Comparison of ENCODE assay signal across 11 mouse cellular contexts in genomic region chr6:49247246-49247645, GRCm38 (mm10). TPM values are rescaled to one million over a fixed set of nuclear protein-coding genes. Genes with fewer than 3 reads are reported as not detected.
DNase-seq lines count a peak whose midpoint lies in the region; ATAC-seq and TF ChIP-seq lines count a peak whose summit lies in the region.
"Had no signal": no experiment of that assay in that cellular context is flagged by ENCODE, and none has a peak within 500 bp of the region (broad histone marks: within the 10 kb centered on the region; RNA-seq: fewer than 3 reads in every experiment).

No protein-coding gene starts in this region.

- H3K4me1 ChIP-seq in forebrain, embryonic 14.5 days (ENCODE audit: control insufficient read depth, insufficient read depth, low read length) = no peaks in the 10 kb centered on the region
- H3K4me1 ChIP-seq in forebrain, embryonic 11.5 days (replicated peaks; ENCODE audit: control insufficient read depth, insufficient read depth, low read length) = no peaks in the 10 kb centered on the region
- no peaks in the 10 kb centered on the region for H3K4me1 ChIP-seq in lung, postnatal 0 days (ENCODE audit: insufficient read depth, low read depth, low read length)
- H3K4me1 ChIP-seq in embryonic facial prominence, embryonic 14.5 days (ENCODE audit: control insufficient read depth, insufficient read depth, low read length) = no peaks in the 10 kb centered on the region
- H3K4me1 ChIP-seq: limb, embryonic 15.5 days had no signal

- no peak overlapping the region for H3K27ac ChIP-seq in forebrain, embryonic 14.5 days (ENCODE audit: low read depth, low read length)
- H3K27ac ChIP-seq in forebrain, embryonic 11.5 days (ENCODE audit: low read depth, low read length) = no peak overlapping the region
- H3K27ac ChIP-seq in lung, postnatal 0 days (ENCODE audit: low read length) = no peak overlapping the region
- H3K27ac ChIP-seq in embryonic facial prominence, embryonic 14.5 days (replicated peaks; ENCODE audit: low read depth, low read length) = no peak overlapping the region
- H3K27ac ChIP-seq: limb, embryonic 15.5 days had no signal

- no peak overlapping the region for H3K4me2 ChIP-seq in forebrain, embryonic 14.5 days (ENCODE audit: low read length)
- H3K4me2 ChIP-seq in forebrain, embryonic 11.5 days (ENCODE audit: low read depth, low read length, severe bottlenecking) = no peak overlapping the region
- no peak overlapping the region for H3K4me2 ChIP-seq in lung, postnatal 0 days (replicated peaks; ENCODE audit: low read depth, low read length)
- H3K4me2 ChIP-seq in embryonic facial prominence, embryonic 14.5 days (ENCODE audit: low read depth, low read length) = no peak overlapping the region
- H3K4me2 ChIP-seq: limb, embryonic 15.5 days had no signal

- no peak overlapping the region for H3K4me3 ChIP-seq in forebrain, embryonic 14.5 days (ENCODE audit: low read depth, low read length)
- no peak overlapping the region for H3K4me3 ChIP-seq in forebrain, embryonic 11.5 days (ENCODE audit: low read depth, low read length)
- no peak overlapping the region for H3K4me3 ChIP-seq in lung, postnatal 0 days (ENCODE audit: low read depth, low read length)
- H3K4me3 ChIP-seq in embryonic facial prominence, embryonic 14.5 days (ENCODE audit: low read depth, low read length) = no peak overlapping the region
- H3K4me3 ChIP-seq: limb, embryonic 15.5 days had no signal

- WGBS in forebrain, embryonic 14.5 days = 47% methylated on average over 2 of the region's 2 CpGs
- 63% methylated on average over 2 of the region's 2 CpGs for whole genome bisulfite sequencing in forebrain, embryonic 11.5 days
- WGBS in lung, postnatal 0 days = 56% methylated on average over 2 of the region's 2 CpGs
- 58% methylated on average over 2 of the region's 2 CpGs for WGBS in embryonic facial prominence, embryonic 14.5 days

- H3K36me3 ChIP-seq in forebrain, embryonic 14.5 days (ENCODE audit: control insufficient read depth, insufficient read depth, low read length) = peaks cover 74% of the 10 kb centered on the region
- H3K36me3 ChIP-seq in forebrain, embryonic 11.5 days (ENCODE audit: control insufficient read depth, insufficient read depth, low read length) = peaks cover 22% of the 10 kb centered on the region
- peaks cover 56% of the 10 kb centered on the region for H3K36me3 ChIP-seq in lung, postnatal 0 days (ENCODE audit: insufficient read depth, low read length)
- peaks cover 84% of the 10 kb centered on the region for H3K36me3 ChIP-seq in embryonic facial prominence, embryonic 14.5 days (ENCODE audit: control insufficient read depth, insufficient read depth, low read length)

- no peaks in the 10 kb centered on the region for H3K27me3 ChIP-seq in forebrain, embryonic 14.5 days (replicated peaks; ENCODE audit: control insufficient read depth, insufficient read depth, low read length)
- no peaks in the 10 kb centered on the region for H3K27me3 ChIP-seq in forebrain, embryonic 11.5 days (ENCODE audit: control insufficient read depth, insufficient read depth, low read length)
- no peaks in the 10 kb centered on the region for H3K27me3 ChIP-seq in lung, postnatal 0 days (replicated peaks; ENCODE audit: insufficient read depth, low read length)
- no peaks in the 10 kb centered on the region for H3K27me3 ChIP-seq in embryonic facial prominence, embryonic 14.5 days (replicated peaks; ENCODE audit: control insufficient read depth, insufficient read depth, low read length)
- H3K27me3 ChIP-seq: limb, embryonic 15.5 days had no signal

- no peaks in the 10 kb centered on the region for H3K9me3 ChIP-seq in forebrain, embryonic 14.5 days (replicated peaks; ENCODE audit: control insufficient read depth, low read length)
- no peaks in the 10 kb centered on the region for H3K9me3 ChIP-seq in forebrain, embryonic 11.5 days (ENCODE audit: control insufficient read depth, low read length)
- H3K9me3 ChIP-seq in lung, postnatal 0 days (ENCODE audit: low read length) = no peaks in the 10 kb centered on the region
- no peaks in the 10 kb centered on the region for H3K9me3 ChIP-seq in embryonic facial prominence, embryonic 14.5 days (ENCODE audit: control insufficient read depth, low read length)
- H3K9me3 ChIP-seq: limb, embryonic 15.5 days had no signal

- TF ChIP-seq EP300 in lung, postnatal 0 days (IDR thresholded peaks at IDR 0.05) = no peak

- peak; percentile 77 for TF ChIP-seq CTCF in lung, postnatal 0 days (IDR thresholded peaks at IDR 0.05)

- ATAC-seq in forebrain, embryonic 14.5 days = peak; percentile 58; the same call in 1 of the 2 replicates
- ATAC-seq in forebrain, embryonic 11.5 days (replicated peaks; ENCODE audit: low FRiP score) = no peak
- ATAC-seq in lung, postnatal 0 days = no peak
- ATAC-seq in embryonic facial prominence, embryonic 14.5 days (ENCODE audit: low read depth) = no peak

- peak; percentile 92 for DNase-seq in forebrain, embryonic 14.5 days (ENCODE audit: low spot score)
- DNase-seq in forebrain, embryonic 11.5 days (ENCODE audit: low spot score) = no peak
- DNase-seq in lung, postnatal 0 days (ENCODE audit: low spot score) = peak; percentile 74
- no peak for DNase-seq in lung, adult 18-20 months
- peak; percentile 85 for DNase-seq in embryonic facial prominence, embryonic 14.5 days (ENCODE audit: low spot score)
- peak; percentile 90 for DNase-seq in retina, embryonic 14.5 days (ENCODE audit: low spot score)
- no peak for DNase-seq in testis, postnatal 14 days (ENCODE audit: low spot score)
- no peak for DNase-seq in spleen, adult 12 weeks (ENCODE audit: low spot score)
- DNase-seq: cerebellum, postnatal 14 days; right cerebral cortex, postnatal 14 days had no signal

- no peak overlapping the region for H3K9ac ChIP-seq in forebrain, embryonic 14.5 days (ENCODE audit: low read length)
- H3K9ac ChIP-seq in forebrain, embryonic 11.5 days (ENCODE audit: low read length) = no peak overlapping the region
- no peak overlapping the region for H3K9ac ChIP-seq in lung, postnatal 0 days (replicated peaks; ENCODE audit: low read depth)
- H3K9ac ChIP-seq in embryonic facial prominence, embryonic 14.5 days (ENCODE audit: low read depth, low read length) = no peak overlapping the region
- H3K9ac ChIP-seq: limb, embryonic 15.5 days had no signal

RNA-seq across cellular contexts. Expression of gene Tra2a, which starts 16.6 kb away (rescaled TPM):
- polyA plus RNA-seq in forebrain, embryonic 14.5 days (2014; fragmentation: Nextera tagmentation; extraction: Ambion mirVana) = 76.3 and 84.1 TPM in 2 replicates
- 64.4 and 68.5 TPM in 2 replicates for polyA plus RNA-seq in forebrain, embryonic 11.5 days (2014; fragmentation: Nextera tagmentation; extraction: Ambion mirVana)
- 45.3 and 72.6 TPM in 2 replicates for polyA plus RNA-seq in lung, postnatal 0 days (2015; fragmentation: Nextera tagmentation; extraction: Ambion mirVana)
- polyA plus RNA-seq in embryonic facial prominence, embryonic 14.5 days (2014; fragmentation: Nextera tagmentation; extraction: Ambion mirVana) = 39.6 and 40.6 TPM in 2 replicates

RNA-seq across cellular contexts. Expression of gene Igf2bp3, which starts 32.5 kb away (rescaled TPM):
- polyA plus RNA-seq in forebrain, embryonic 14.5 days (2014; fragmentation: Nextera tagmentation; extraction: Ambion mirVana) = 30.6 and 32.9 TPM in 2 replicates
- 121 and 132 TPM in 2 replicates for polyA plus RNA-seq in forebrain, embryonic 11.5 days (2014; fragmentation: Nextera tagmentation; extraction: Ambion mirVana)
- polyA plus RNA-seq in lung, postnatal 0 days (2015; fragmentation: Nextera tagmentation; extraction: Ambion mirVana) = 20.8 and 23.7 TPM in 2 replicates
- polyA plus RNA-seq in embryonic facial prominence, embryonic 14.5 days (2014; fragmentation: Nextera tagmentation; extraction: Ambion mirVana) = 49.4 and 61.6 TPM in 2 replicates

Comparison
In these comparisons a context has a peak if more than half of its experiments do, and no peak if none do; other contexts are left out.
1. DNase-seq: peak in forebrain, embryonic 14.5 days (single experiment), lung, postnatal 0 days (single experiment), embryonic facial prominence, embryonic 14.5 days (single experiment) and retina, embryonic 14.5 days (single experiment); none in forebrain, embryonic 11.5 days (single experiment), lung, adult 18-20 months (0 of 2), testis, postnatal 14 days (single experiment) and spleen, adult 12 weeks (single experiment).